ENCODE assay signal across 8 mouse cellular contexts in genomic region chr11:59451086-59451485, GRCm38 (mm10). TPM values are rescaled to one million over a fixed set of nuclear protein-coding genes. Genes with fewer than 3 reads are reported as not detected.
DNase-seq lines count a peak whose midpoint lies in the region; ATAC-seq and TF ChIP-seq lines count a peak whose summit lies in the region.

Gene Snap47 (minus strand): TSS chr11:59451186.

- WGBS in kidney, postnatal 0 days = 87% methylated on average over 4 of the region's 4 CpGs
- 71% methylated on average over 4 of the region's 4 CpGs for WGBS in intestine, postnatal 0 days
- 87% methylated on average over 4 of the region's 4 CpGs for WGBS in midbrain, embryonic 14.5 days

- peak within 1 kb of the TSS; percentile 91 for H3K27ac ChIP-seq in kidney, postnatal 0 days
- H3K27ac ChIP-seq in intestine, postnatal 0 days (ENCODE audit: low read depth, low read length) = no peak within 1 kb of the TSS
- H3K27ac ChIP-seq in midbrain, embryonic 14.5 days (replicated peaks; ENCODE audit: low read depth, low read length) = peak within 1 kb of the TSS; percentile 79; the same call in 1 of the 2 replicates

- ATAC-seq in kidney, postnatal 0 days (replicated peaks; ENCODE audit: low FRiP score, low read depth) = no peak
- ATAC-seq in intestine, postnatal 0 days = no peak
- ATAC-seq in midbrain, embryonic 14.5 days (ENCODE audit: low FRiP score, low TSS enrichment) = no peak
- ATAC-seq in monocyte, adult 5-6 weeks (replicated peaks; ENCODE audit: insufficient number of reproducible peaks, low FRiP score, low TSS enrichment, poor library complexity, severe bottlenecking) = no peak

- no peak for TF ChIP-seq CTCF in kidney, postnatal 0 days (IDR thresholded peaks at IDR 0.05; ENCODE audit: low read depth)
- TF ChIP-seq CTCF in intestine, postnatal 0 days (IDR thresholded peaks at IDR 0.05; ENCODE audit: low read depth) = no peak

- peaks cover 13% of the 10 kb centered on the region for H3K4me1 ChIP-seq in kidney, postnatal 0 days (replicated peaks; ENCODE audit: insufficient read depth, low read length)
- peaks cover 3% of the 10 kb centered on the region; the same call in 1 of the 2 replicates for H3K4me1 ChIP-seq in intestine, postnatal 0 days (replicated peaks; ENCODE audit: control insufficient read depth, insufficient read depth, low read length)
- H3K4me1 ChIP-seq in midbrain, embryonic 14.5 days (ENCODE audit: control insufficient read depth, insufficient read depth, low read length) = peaks cover 20% of the 10 kb centered on the region

- H3K27me3 ChIP-seq in kidney, postnatal 0 days (ENCODE audit: insufficient read depth, low read length) = no peaks in the 10 kb centered on the region
- H3K27me3 ChIP-seq in intestine, postnatal 0 days (replicated peaks; ENCODE audit: control insufficient read depth, insufficient read depth, low read length) = no peaks in the 10 kb centered on the region
- H3K27me3 ChIP-seq in midbrain, embryonic 14.5 days (ENCODE audit: control insufficient read depth, insufficient read depth, low read length) = no peaks in the 10 kb centered on the region

- no peak for DNase-seq in kidney, postnatal 0 days (ENCODE audit: low spot score)
- no peak for DNase-seq in kidney, postnatal 10 days
- DNase-seq in adrenal gland, postnatal 10 days = no peak
- DNase-seq in gastrocnemius, postnatal 25 days = no peak
- no peak for DNase-seq in midbrain, embryonic 14.5 days
- DNase-seq in right cerebral cortex, postnatal 25 days = no peak

- H3K36me3 ChIP-seq in kidney, postnatal 0 days (ENCODE audit: insufficient read depth, low read length) = peaks cover 26% of the 10 kb centered on the region
- H3K36me3 ChIP-seq in intestine, postnatal 0 days (ENCODE audit: control insufficient read depth, insufficient read depth) = peaks cover 30% of the 10 kb centered on the region
- peaks cover 43% of the 10 kb centered on the region for H3K36me3 ChIP-seq in midbrain, embryonic 14.5 days (ENCODE audit: control insufficient read depth, insufficient read depth, low read length)

- H3K9ac ChIP-seq in kidney, postnatal 0 days (ENCODE audit: low read depth, low read length) = peak within 1 kb of the TSS; percentile 86
- peak within 1 kb of the TSS; percentile 60 for H3K9ac ChIP-seq in intestine, postnatal 0 days (ENCODE audit: low read depth, low read length)
- H3K9ac ChIP-seq in midbrain, embryonic 14.5 days (replicated peaks; ENCODE audit: low read length) = peak within 1 kb of the TSS; percentile 70

- no peaks in the 10 kb centered on the region for H3K9me3 ChIP-seq in kidney, postnatal 0 days (replicated peaks; ENCODE audit: low read length)
- no peaks in the 10 kb centered on the region for H3K9me3 ChIP-seq in intestine, postnatal 0 days (ENCODE audit: control insufficient read depth)
- H3K9me3 ChIP-seq in midbrain, embryonic 14.5 days (ENCODE audit: control insufficient read depth, low read length) = no peaks in the 10 kb centered on the region

- peak within 1 kb of the TSS; percentile 84 for H3K4me3 ChIP-seq in kidney, postnatal 0 days (replicated peaks; ENCODE audit: low read depth, low read length)
- H3K4me3 ChIP-seq in intestine, postnatal 0 days (ENCODE audit: low read depth, low read length) = peak within 1 kb of the TSS; percentile 65
- H3K4me3 ChIP-seq in midbrain, embryonic 14.5 days (replicated peaks; ENCODE audit: low read depth, low read length) = peak within 1 kb of the TSS; percentile 75

- H3K4me2 ChIP-seq in kidney, postnatal 0 days (ENCODE audit: low read length) = peak within 1 kb of the TSS; percentile 88
- peak within 1 kb of the TSS; percentile 98 for H3K4me2 ChIP-seq in intestine, postnatal 0 days (replicated peaks; ENCODE audit: low read depth)
- H3K4me2 ChIP-seq in midbrain, embryonic 14.5 days (ENCODE audit: low read length) = peak within 1 kb of the TSS; percentile 91

RNA-seq across cellular contexts. Expression of gene Snap47, which starts in this region (rescaled TPM):
- 90.6 and 98.3 TPM in 2 replicates for polyA plus RNA-seq in kidney, postnatal 0 days (2015; fragmentation: Nextera tagmentation; extraction: Ambion mirVana)
- 10 to 100 TPM; 56.4 to 56.8 TPM for total RNA-seq in adrenal gland, postnatal 10 days (2021)
- 10 to 100 TPM; 18.2 to 23.6 TPM for total RNA-seq in gastrocnemius, postnatal 25 days (2021)
- polyA plus RNA-seq in intestine, postnatal 0 days (2015; fragmentation: Nextera tagmentation; extraction: Ambion mirVana) = 37.3 and 39.6 TPM in 2 replicates
- 525 and 579 TPM in 2 replicates for polyA plus RNA-seq in midbrain, embryonic 14.5 days (2014; fragmentation: Nextera tagmentation; extraction: Ambion mirVana)
- 5.6 to 17.7 TPM (median 6.0 TPM) in 3 replicates for total RNA-seq in monocyte, adult 5-6 weeks (2017)
